Mouse (Mus musculus) liver, embryonic 14.5 days (tissue): ENCODE results near the gene Etnk1. TPM values are rescaled to one million over a fixed set of nuclear protein-coding genes. Genes with fewer than 3 reads are reported as not detected.

ENCODE experiments used
- ATAC-seq: fragments of 200-750 bp; cut with Nextera tagmentation; 2 replicates; pipeline ENCODE4 v1.8.0; 2017; ENCODE audit warnings: moderate number of reproducible peaks, mild to moderate bottlenecking, moderate library complexity; ENCODE audit not compliant: insufficient read depth
- DNase-seq, 3 experiments: peaks; one replicate each; pipeline ENCODE4 v3.0.0-alpha.2; 2012 to 2013; ENCODE audit warnings: low read depth in 3 of 3, low spot score in 3 of 3
- H3K27ac ChIP-seq: fragments of 300-500 bp; sonication (generic); 2 replicates; pipeline ENCODE4 v1.5.1; 2014; ENCODE audit warnings: moderate library complexity, mild to moderate bottlenecking, control low read depth, inconsistent platforms
- H3K27me3 ChIP-seq: fragments of 300-500 bp; sonication (generic); 2 replicates; pipeline ENCODE4 v1.6.1; 2014; ENCODE audit warnings: mild to moderate bottlenecking, low read length, moderate library complexity; ENCODE audit not compliant: control insufficient read depth, insufficient read depth
- H3K36me3 ChIP-seq: fragments of 300-500 bp; sonication (generic); replicated peaks from 2 replicates; pipeline ENCODE4 v1.6.1; 2014; ENCODE audit warnings: low read depth; ENCODE audit not compliant: control insufficient read depth, insufficient read depth
- H3K4me1 ChIP-seq, 2 experiments: fragments of 200-500 bp in 1 of 2; fragments of 300-500 bp in 1 of 2; sonication (generic) in 1 of 2; replicated peaks; 2 replicates each; pipeline ENCODE4 v1.6.1; 2012 to 2014; ENCODE audit warnings: antibody characterized with exemption in 1 of 2, inconsistent platforms in 1 of 2, low read length in 1 of 2; ENCODE audit not compliant: control insufficient read depth in 2 of 2, insufficient read depth in 2 of 2
- H3K4me2 ChIP-seq: fragments of 300-500 bp; sonication (generic); 2 replicates; pipeline ENCODE4 v1.6.1; 2014; ENCODE audit warnings: low read depth, mild to moderate bottlenecking, control low read depth, moderate library complexity
- H3K4me3 ChIP-seq, 2 experiments: fragments of 200-500 bp in 1 of 2; fragments of 300-500 bp in 1 of 2; sonication (generic) in 1 of 2; 2 replicates each; pipeline ENCODE4 v1.5.1; 2012 to 2014; ENCODE audit warnings: low read depth in 2 of 2, low read length in 2 of 2, mild to moderate bottlenecking in 2 of 2, control low read depth in 1 of 2, inconsistent platforms in 1 of 2, moderate library complexity in 1 of 2; ENCODE audit not compliant: insufficient read depth in 1 of 2
- H3K9ac ChIP-seq: fragments of 300-500 bp; sonication (generic); replicated peaks from 2 replicates; pipeline ENCODE4 v1.6.1; 2014; ENCODE audit warnings: mild to moderate bottlenecking, control low read depth, moderate library complexity
- H3K9me3 ChIP-seq: fragments of 300-500 bp; sonication (generic); 2 replicates; pipeline ENCODE4 v1.6.1; 2016; ENCODE audit warnings: low read length, mixed read lengths; ENCODE audit not compliant: control insufficient read depth
- CTCF ChIP-seq: IDR thresholded peaks from 2 replicates; pipeline ENCODE4 v1.5.1; 2016; ENCODE audit warnings: antibody characterized with exemption, low read depth, control low read depth
- EP300 ChIP-seq: IDR thresholded peaks from 2 replicates; pipeline ENCODE4 v1.6.1; 2016; ENCODE audit warnings: antibody characterized with exemption, low read depth
- WGBS: fragments of 180-500 bp; shearing (Covaris S2); extraction: QIAGEN DNeasy Blood & Tissue Kit; methylation state at CpG from one replicate; pipeline ENCODE4 v1.1.7; 2014; ENCODE audit not compliant: insufficient replicate concordance; 5-methylcytosine and 5-hydroxymethylcytosine counted together
- polyA plus RNA-seq, 2 experiments: library from polyadenylated mRNA; depleted of rRNA in 1 of 2; stranded (reverse) in 1 of 2; unstranded in 1 of 2; fragments of >200 nt; fragmentation: Nextera tagmentation in 1 of 2; extraction: Ambion mirVana in 1 of 2; gene quantifications; 2 replicates each; pipeline versions ENCODE4 v1.2.1 to v1.2.3; 2012 to 2014

The Etnk1 gene
- polyA plus RNA-seq, 2 experiments, result 7.5 to 12.1 TPM

- no peak overlapping the region for H3K27ac ChIP-seq
- WGBS, result 59% methylated on average over 4 of the region's 4 CpGs
- H3K4me2 ChIP-seq, result no peak overlapping the region
- H3K4me1 ChIP-seq, result no peaks in the 10 kb centered on the region
- DNase-seq (no peak), ATAC-seq (no peak)
- H3K36me3 ChIP-seq, result no peaks in the 10 kb centered on the region
- H3K4me3 ChIP-seq, result no peak overlapping the region
- TF ChIP-seq CTCF (no peak), EP300 (no peak)
- H3K9ac ChIP-seq, result no peak overlapping the region
- no peaks in the 10 kb centered on the region for H3K27me3 ChIP-seq
- H3K9me3 ChIP-seq, result no peaks in the 10 kb centered on the region
Observed at GRCm38 (mm10) chr6:143257921-143258320, 90.9 kb downstream of the Etnk1 start.

GRCm38 (mm10) chr6:143259169-143259629 lies 92.2 kb downstream of the Etnk1 start:
- H3K36me3 ChIP-seq, result no peaks in the 10 kb centered on the region
- no peak overlapping the region for H3K4me3 ChIP-seq
- DNase-seq, result no peak
- H3K4me1 ChIP-seq, result no peaks in the 10 kb centered on the region
- ATAC-seq, result no peak
- H3K9me3 ChIP-seq, result no peaks in the 10 kb centered on the region
- no peaks in the 10 kb centered on the region for H3K27me3 ChIP-seq
- no peak overlapping the region for H3K9ac ChIP-seq
- H3K27ac ChIP-seq, result no peak overlapping the region
- 69% methylated on average over 17 of the region's 17 CpGs for WGBS
- H3K4me2 ChIP-seq, result no peak overlapping the region
- no peak for TF ChIP-seq EP300
- no peak for TF ChIP-seq CTCF

DNA sequence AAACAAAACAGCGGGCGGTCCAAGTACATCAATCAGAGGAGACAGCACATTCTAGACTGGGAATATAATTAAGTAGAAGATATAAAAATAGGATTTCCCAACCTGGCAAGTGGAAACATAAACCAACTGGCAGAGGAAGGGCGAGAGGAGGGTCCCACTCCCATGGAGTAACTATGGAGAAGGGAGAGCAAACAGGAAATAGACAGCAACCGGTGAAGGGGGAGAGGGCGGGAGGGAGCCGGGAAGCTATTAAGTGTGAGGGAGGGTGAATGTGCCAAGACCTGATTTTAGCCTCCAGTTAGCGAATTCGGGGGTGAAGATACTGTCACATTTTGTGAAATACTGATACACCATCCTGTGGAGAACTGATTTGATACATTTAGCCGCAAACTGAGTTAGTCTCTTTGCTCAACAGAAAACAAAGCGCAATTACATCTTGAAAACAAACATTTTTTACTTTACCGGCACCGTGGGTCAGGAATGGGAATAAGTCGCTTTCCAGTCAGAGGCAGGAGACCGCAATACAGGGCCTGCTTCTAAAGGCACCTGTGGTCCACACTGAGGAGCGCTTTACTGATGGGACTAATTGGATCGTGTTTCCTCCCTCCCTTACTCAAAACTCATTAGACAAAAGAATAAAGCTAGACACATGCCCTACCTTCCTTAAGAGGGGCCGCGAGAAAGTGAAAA lies 93.0 kb downstream of the Etnk1 start:
- Histone ChIP-seq H3K36me3 (no peaks in the 10 kb centered on the region), H3K9me3 (no peaks in the 10 kb centered on the region), H3K4me2 (no peak overlapping the region), H3K27ac (no peak overlapping the region), H3K4me1 (no peaks in the 10 kb centered on the region), H3K4me3 (no peak overlapping the region), H3K9ac (no peak overlapping the region), H3K27me3 (no peaks in the 10 kb centered on the region)
- ATAC-seq (no peak), DNase-seq (no peak)
- 67% methylated on average over 18 of the region's 18 CpGs for WGBS
- TF ChIP-seq EP300, result no peak
- no peak for TF ChIP-seq CTCF

DNA sequence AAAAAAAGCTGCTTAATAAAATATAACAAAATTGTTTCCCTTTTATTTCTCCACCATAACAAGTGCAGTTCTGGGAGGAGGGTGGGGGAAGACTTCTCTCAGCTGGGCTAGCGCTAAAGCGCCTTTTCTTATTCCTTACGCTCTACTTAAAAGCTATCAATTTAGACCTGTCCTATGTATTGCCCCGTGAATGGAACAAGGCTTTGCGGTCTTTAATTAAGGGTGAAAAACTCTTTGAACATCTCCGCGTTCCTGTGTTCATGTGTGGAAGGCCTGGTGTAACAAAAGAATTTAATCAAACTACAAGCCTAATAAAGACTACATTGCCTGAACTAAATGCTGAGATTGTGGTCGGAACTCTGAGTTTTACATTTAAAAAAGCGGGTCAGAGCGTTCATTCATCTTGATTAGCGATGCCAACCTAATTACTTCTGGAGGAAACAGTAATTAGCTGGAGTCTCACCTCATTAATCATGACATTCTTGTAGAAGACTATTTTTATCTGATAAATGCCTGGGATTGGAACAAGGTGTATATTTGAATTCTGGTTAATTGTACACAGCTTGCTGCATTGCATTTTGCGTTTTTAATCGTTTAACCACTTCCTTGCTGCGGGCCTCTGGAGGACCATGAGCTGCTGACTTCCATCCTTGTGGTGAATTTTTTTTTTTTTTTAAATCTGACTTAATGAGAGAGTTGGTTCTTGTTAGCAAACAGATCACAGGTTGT lies 93.7 kb downstream of the Etnk1 start:
- WGBS, result 75% methylated on average over 14 of the region's 14 CpGs
- H3K27me3 ChIP-seq, result no peaks in the 10 kb centered on the region
- ATAC-seq, result no peak
- H3K4me2 ChIP-seq, result no peak overlapping the region
- H3K36me3 ChIP-seq, result no peaks in the 10 kb centered on the region
- H3K4me1 ChIP-seq, result no peaks in the 10 kb centered on the region
- TF ChIP-seq EP300 (no peak), CTCF (no peak)
- no peak overlapping the region for H3K27ac ChIP-seq
- DNase-seq, result no peak
- no peak overlapping the region for H3K9ac ChIP-seq
- no peak overlapping the region for H3K4me3 ChIP-seq
- H3K9me3 ChIP-seq, result no peaks in the 10 kb centered on the region

DNA sequence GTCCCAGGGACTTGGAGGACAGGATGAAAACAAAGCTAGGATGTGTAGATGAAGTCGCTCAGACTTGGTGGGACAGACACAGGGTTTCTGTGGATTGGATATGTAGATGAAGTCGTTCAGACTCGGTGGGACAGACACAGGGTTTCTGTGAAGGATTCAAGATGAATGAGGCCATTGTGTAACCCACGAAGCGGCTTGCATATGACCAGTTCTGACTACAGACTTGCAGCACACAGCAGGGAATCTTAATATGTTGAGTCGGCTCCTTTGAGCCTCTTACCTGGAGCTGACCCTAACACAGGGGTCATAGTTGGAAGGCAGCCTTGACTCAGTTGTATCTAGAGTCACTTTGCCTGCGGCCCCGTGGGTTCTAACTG lies 94.3 kb downstream of the Etnk1 start:
- WGBS, result 59% methylated on average over 8 of the region's 8 CpGs
- no peak overlapping the region for H3K27ac ChIP-seq
- ATAC-seq, result no peak

More for the DNA sequence above, 94.3 kb downstream of the Etnk1 start:
- no peaks in the 10 kb centered on the region for H3K9me3 ChIP-seq
- H3K4me3 ChIP-seq, result no peak overlapping the region
- no peak for DNase-seq
- H3K4me2 ChIP-seq, result no peak overlapping the region
- TF ChIP-seq CTCF, result no peak
- no peak for TF ChIP-seq EP300
- H3K9ac ChIP-seq, result no peak overlapping the region
- H3K4me1 ChIP-seq, result no peaks in the 10 kb centered on the region
- H3K36me3 ChIP-seq, result no peaks in the 10 kb centered on the region
- no peaks in the 10 kb centered on the region for H3K27me3 ChIP-seq
